Mouse (Mus musculus): Measurements from ENCODE around the gene Bcdin3d. TPM values are rescaled to one million over a fixed set of nuclear protein-coding genes. Genes with fewer than 3 reads are reported as not detected.

The Bcdin3d gene
- 10.8 and 11.7 TPM in 2 replicates for polyA plus RNA-seq (2015; fragmentation: Nextera tagmentation; extraction: Ambion mirVana)

DNA sequence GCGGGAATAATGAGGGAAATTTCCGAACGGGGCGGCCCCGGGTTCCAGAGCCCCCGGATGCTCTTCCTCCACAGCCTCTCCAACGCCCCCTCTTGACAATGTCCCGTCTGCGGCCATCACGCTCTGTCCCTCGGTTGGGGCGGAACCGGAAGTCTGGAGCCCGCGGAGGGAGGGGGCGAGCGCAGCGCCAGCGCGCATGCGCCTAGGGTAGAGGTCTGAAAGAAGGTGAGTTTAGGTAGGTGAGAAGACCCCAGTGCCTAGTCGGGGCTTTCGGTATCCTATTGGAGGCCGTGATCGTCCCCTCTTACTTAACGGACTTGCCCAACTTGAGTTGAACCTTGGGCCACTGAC lies at the start of gene Bcdin3d:
TSS of gene Bcdin3d (minus strand) at position 155 of the 351 bp plus-strand sequence.
- Histone ChIP-seq H3K27ac (peak within 1 kb of the TSS; percentile 95), H3K9me3 (replicated peaks) (no peaks in the 10 kb centered on the region), H3K9ac (peak within 1 kb of the TSS; percentile 89), H3K36me3 (no peaks in the 10 kb centered on the region), H3K4me2 (peak within 1 kb of the TSS; percentile 86), H3K4me1 (replicated peaks) (peaks cover 25% of the 10 kb centered on the region), H3K4me3 (peak within 1 kb of the TSS; percentile 90), H3K27me3 (no peaks in the 10 kb centered on the region)
- WGBS, result under 1% methylated on average over 26 of the region's 26 CpGs
- ATAC-seq (replicated peaks; ENCODE audit: insufficient number of reproducible peaks, insufficient read depth, low FRiP score, low read depth), result peak; percentile 82

DNA sequence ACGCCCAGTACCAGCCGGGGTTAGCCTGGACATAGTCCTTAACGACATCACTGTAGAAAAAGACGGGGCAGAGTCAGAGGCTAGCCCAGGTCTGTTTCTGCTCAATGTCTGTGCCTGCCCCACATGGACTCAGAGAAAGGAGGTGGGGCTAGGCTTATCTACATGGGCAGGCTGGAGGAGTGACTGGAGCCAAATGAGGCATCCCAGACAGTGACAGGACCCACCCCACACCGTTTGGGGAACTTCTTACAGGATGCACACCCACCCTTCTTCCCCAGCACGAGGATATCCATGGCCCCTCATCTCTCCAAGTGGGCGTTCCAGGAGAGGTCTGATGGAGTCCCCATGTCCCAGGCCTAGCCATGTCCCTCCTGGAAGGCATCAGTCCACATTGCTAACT lies 45.8 kb upstream of the Bcdin3d start:
- Histone ChIP-seq H3K9ac (no peak overlapping the region), H3K4me2 (no peak overlapping the region), H3K27me3 (peaks cover 75% of the 10 kb centered on the region), H3K4me3 (no peak overlapping the region), H3K4me1 (replicated peaks) (no peaks in the 10 kb centered on the region), H3K9me3 (replicated peaks) (0 out of 2 replicates have a peak, but pooled peaks cover 4% of the 10 kb centered on the region), H3K36me3 (no peaks in the 10 kb centered on the region), H3K27ac (no peak overlapping the region)
- ATAC-seq (replicated peaks; ENCODE audit: insufficient number of reproducible peaks, insufficient read depth, low FRiP score, low read depth), result no peak
- WGBS, result 57% methylated on average over 7 of the region's 7 CpGs

DNA sequence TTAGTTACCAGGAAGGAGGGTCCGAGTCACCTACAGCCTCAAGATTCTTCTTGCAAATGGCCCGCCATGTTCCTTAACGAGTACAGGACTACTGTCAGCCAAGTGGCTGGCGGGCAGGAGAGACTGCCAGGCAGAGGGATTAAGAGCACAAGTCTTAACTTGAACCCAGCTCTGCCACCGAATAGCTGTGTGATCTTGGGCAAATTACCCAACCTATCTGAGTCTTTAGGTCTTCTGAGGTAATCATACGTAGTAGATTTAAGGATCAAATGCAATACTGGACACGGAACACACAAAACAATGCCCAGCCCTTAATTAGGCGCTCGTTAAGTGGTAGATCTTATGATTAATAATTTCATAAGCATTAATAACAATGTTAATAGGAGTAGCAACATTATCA lies 45.1 kb upstream of the Bcdin3d start:
- no peak overlapping the region for H3K4me2 ChIP-seq
- 0 out of 2 replicates have a peak, but pooled peaks cover 4% of the 10 kb centered on the region for H3K9me3 ChIP-seq (replicated peaks)
- H3K9ac ChIP-seq, result no peak overlapping the region
- H3K27me3 ChIP-seq, result peaks cover 75% of the 10 kb centered on the region
- 87% methylated on average over 9 of the region's 9 CpGs for WGBS
- no peak overlapping the region for H3K27ac ChIP-seq
- no peak overlapping the region for H3K4me3 ChIP-seq
- no peaks in the 10 kb centered on the region for H3K4me1 ChIP-seq (replicated peaks)
- no peaks in the 10 kb centered on the region for H3K36me3 ChIP-seq
- ATAC-seq (replicated peaks; ENCODE audit: insufficient number of reproducible peaks, insufficient read depth, low FRiP score, low read depth), result no peak

DNA sequence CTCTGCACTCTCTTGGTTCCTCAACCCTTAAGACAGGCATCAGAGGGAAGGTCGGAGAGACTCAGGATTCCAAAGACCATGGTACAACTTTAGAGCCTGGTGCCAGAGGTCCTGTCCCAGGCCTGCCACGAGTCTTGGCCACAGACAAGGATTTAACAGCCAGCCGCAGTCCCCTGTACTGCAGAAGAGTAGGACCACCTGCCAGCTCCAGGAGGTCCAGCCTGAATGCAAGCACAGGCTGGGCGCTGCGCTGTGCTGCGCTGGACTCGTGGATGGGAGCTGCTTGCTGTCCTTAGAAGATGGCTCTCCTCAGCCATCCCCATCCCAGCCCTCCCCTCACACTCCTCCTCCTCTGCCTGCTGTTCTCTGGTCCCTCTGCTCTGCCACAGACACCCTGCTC lies 43.2 kb upstream of the Bcdin3d start:
- ATAC-seq (replicated peaks; ENCODE audit: insufficient number of reproducible peaks, insufficient read depth, low FRiP score, low read depth), result no peak
- Histone ChIP-seq H3K27me3 (peaks cover 73% of the 10 kb centered on the region), H3K4me3 (no peak overlapping the region), H3K9me3 (replicated peaks) (0 out of 2 replicates have a peak, but pooled peaks cover 4% of the 10 kb centered on the region), H3K36me3 (no peaks in the 10 kb centered on the region), H3K4me1 (replicated peaks) (no peaks in the 10 kb centered on the region), H3K27ac (no peak overlapping the region), H3K4me2 (no peak overlapping the region), H3K9ac (no peak overlapping the region)
- 64% methylated on average over 7 of the region's 7 CpGs for WGBS

DNA sequence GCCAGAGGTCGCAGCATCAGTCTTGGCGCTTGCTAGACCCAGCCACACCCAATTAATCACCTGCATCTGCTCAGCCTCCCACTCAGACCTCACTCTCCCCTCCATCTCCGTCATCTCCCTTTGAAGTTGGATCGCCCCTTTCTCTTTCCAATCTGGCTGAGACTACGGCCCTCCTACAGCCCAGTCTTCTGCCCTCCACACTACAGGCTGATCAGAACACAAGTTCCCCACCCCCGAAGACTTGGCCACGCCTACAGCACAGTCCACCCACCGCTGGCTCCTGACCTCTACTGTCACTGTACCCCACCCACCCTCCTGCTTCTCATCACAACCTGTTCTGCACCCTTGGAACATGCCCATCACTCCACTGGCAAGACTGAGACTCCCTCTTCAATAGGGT lies 42.2 kb upstream of the Bcdin3d start:
- 48% methylated on average over 8 of the region's 8 CpGs for WGBS
- no peaks in the 10 kb centered on the region for H3K36me3 ChIP-seq
- no peak overlapping the region for H3K9ac ChIP-seq
- 0 out of 2 replicates have a peak, but pooled peaks cover 4% of the 10 kb centered on the region for H3K9me3 ChIP-seq (replicated peaks)
- H3K27ac ChIP-seq, result no peak overlapping the region
- no peak for ATAC-seq (replicated peaks; ENCODE audit: insufficient number of reproducible peaks, insufficient read depth, low FRiP score, low read depth)
- peaks cover 66% of the 10 kb centered on the region for H3K27me3 ChIP-seq
- H3K4me3 ChIP-seq, result no peak overlapping the region
- no peak overlapping the region for H3K4me2 ChIP-seq
- H3K4me1 ChIP-seq (replicated peaks), result no peaks in the 10 kb centered on the region

DNA sequence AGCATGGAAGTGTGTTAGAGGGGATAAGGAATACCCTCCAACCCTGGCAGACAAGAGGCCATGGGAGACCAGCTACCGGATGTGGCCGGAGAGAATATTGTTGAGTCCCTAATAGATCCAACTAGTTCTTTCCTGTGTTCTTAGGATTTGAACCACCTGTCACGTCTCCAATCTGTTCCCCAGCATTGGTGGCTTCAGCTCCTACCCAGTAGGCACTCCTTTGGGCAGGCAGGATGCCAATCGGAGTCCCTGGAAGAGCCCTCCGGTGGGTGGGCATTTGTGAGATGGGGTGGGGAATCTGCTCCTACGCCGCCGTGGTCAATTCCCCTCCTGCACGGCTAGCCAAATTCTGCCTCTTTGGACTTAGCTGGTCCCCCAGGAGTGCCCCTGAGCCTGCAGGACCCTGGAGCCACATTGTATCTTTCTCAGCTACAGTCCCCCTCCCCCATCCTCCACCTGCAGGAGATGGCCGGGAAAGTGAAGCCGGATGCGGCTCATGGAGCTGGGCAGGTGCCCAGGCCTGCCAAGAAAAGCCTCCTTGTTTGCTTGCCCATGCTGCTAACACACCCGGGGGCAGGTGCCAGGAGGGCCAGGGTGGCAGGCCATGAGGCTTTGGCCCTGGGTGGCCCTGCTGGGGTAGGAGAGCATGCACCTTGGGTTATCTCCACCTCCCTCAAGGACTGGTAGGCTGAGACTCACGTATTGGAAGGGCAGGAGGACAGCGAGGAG lies 37.4 kb upstream of the Bcdin3d start:
- WGBS, result 81% methylated on average over 15 of the region's 15 CpGs
- no peak overlapping the region for H3K4me2 ChIP-seq

DNA sequence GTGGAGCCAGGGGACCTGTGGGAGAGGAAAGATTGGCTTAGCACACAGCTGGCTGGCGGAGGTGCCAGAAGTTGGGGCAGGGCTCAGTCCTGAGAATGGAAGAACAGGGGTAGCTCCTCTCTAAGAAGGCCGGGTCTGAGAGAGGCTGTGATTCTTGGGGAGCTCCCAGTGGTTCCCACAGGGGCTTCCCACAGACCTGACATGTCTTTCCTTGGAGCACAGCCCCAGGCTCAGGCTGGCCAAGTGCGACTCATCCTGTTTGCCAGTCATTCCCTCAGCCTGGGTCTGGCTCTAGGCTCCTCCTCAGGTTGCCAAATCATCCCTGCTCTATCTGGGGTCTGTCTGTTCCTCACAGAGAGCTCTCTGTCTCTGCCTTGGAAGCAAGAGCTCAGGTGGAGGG lies 36.1 kb upstream of the Bcdin3d start:
- Histone ChIP-seq H3K9ac (no peak overlapping the region), H3K4me1 (replicated peaks) (peaks cover 7% of the 10 kb centered on the region), H3K4me2 (no peak overlapping the region), H3K4me3 (no peak overlapping the region), H3K27me3 (peaks cover 44% of the 10 kb centered on the region), H3K36me3 (no peaks in the 10 kb centered on the region), H3K9me3 (replicated peaks) (no peaks in the 10 kb centered on the region), H3K27ac (no peak overlapping the region)
- ATAC-seq (replicated peaks; ENCODE audit: insufficient number of reproducible peaks, insufficient read depth, low FRiP score, low read depth), result 0 out of 2 replicates have a peak, but pooled peaks have one; percentile 23
- 61% methylated on average over 3 of the region's 3 CpGs for WGBS

More for the DNA sequence above, 37.4 kb upstream of the Bcdin3d start:
- peaks cover 49% of the 10 kb centered on the region for H3K27me3 ChIP-seq
- H3K9ac ChIP-seq, result no peak overlapping the region
- 0 out of 2 replicates have a peak, but pooled peaks cover under 1% of the 10 kb centered on the region for H3K9me3 ChIP-seq (replicated peaks)
- ATAC-seq (replicated peaks; ENCODE audit: insufficient number of reproducible peaks, insufficient read depth, low FRiP score, low read depth), result no peak
- no peak overlapping the region for H3K4me3 ChIP-seq
- H3K27ac ChIP-seq, result no peak overlapping the region
- no peaks in the 10 kb centered on the region for H3K36me3 ChIP-seq
- no peaks in the 10 kb centered on the region for H3K4me1 ChIP-seq (replicated peaks)

DNA sequence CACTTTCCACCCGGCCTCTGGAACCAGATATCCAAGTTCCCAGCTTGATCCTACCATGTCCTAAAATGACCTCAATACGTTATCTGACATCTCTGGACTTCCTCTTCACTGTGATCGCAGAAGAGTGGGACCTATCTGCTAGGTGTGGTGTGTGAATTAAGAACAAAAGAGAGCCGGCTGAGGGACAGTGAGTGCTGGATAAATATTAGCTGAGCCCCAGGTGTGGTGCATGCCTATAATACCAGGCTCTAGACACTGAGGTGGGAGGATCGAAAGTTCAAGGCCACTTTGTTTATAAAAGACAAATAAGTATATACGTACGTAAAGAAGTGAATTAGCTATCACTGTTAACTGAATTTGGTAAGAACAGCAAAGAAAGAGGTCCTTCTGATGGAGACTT lies 35.3 kb upstream of the Bcdin3d start:
- Histone ChIP-seq H3K36me3 (no peaks in the 10 kb centered on the region), H3K4me1 (replicated peaks) (peaks cover 15% of the 10 kb centered on the region), H3K27ac (no peak overlapping the region), H3K4me2 (no peak overlapping the region), H3K9ac (no peak overlapping the region), H3K9me3 (replicated peaks) (no peaks in the 10 kb centered on the region), H3K4me3 (no peak overlapping the region), H3K27me3 (peaks cover 41% of the 10 kb centered on the region)
- 76% methylated on average over 7 of the region's 7 CpGs for WGBS
- no peak for ATAC-seq (replicated peaks; ENCODE audit: insufficient number of reproducible peaks, insufficient read depth, low FRiP score, low read depth)

DNA sequence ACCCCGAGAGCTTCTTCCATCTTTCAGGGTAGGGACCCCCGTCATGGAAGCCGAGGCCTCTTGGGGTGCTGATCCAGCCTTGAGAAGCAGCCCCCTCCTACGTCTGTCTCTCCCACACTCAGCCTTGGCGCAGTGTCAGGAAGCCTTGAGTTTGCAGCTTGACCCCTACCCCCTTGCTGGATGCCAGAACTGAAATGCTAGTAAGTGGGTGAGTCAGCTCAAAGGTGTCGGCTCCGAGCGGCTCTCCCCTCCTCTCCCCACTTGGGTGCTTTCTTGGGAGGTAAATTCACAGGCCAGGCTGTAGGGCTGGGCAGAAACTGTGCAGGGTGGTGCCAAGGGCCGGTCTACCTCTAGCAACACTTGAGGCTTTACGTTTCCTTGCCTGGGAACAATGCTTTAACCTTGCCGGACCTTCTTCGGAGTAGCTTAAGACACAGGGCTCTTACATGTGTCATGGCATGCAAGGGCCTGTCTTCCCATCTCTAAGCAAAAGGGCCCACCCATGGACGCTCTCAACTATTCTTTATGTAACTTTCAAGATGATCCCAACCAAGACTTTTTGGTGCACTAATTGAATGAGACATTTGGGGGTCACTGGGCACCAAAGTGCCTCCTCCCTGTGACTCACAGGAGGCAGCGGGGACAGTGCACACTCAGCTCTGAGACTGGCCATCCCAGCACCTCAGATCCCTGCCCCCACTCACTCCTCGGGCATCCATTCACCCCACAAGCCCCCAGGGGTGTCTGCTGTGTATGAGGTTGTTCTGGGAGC lies 31.0 kb upstream of the Bcdin3d start:
- Histone ChIP-seq H3K36me3 (no peaks in the 10 kb centered on the region), H3K4me3 (no peak overlapping the region), H3K4me1 (replicated peaks) (peaks cover 31% of the 10 kb centered on the region), H3K27me3 (peaks cover 38% of the 10 kb centered on the region; the same call in 1 of the 2 replicates), H3K27ac (0 out of 2 replicates have a peak overlapping the region, but pooled peaks have one; percentile 24), H3K9me3 (replicated peaks) (no peaks in the 10 kb centered on the region), H3K4me2 (no peak overlapping the region), H3K9ac (no peak overlapping the region)
- WGBS, result 54% methylated on average over 15 of the region's 15 CpGs
- no peak for ATAC-seq (replicated peaks; ENCODE audit: insufficient number of reproducible peaks, insufficient read depth, low FRiP score, low read depth)

DNA sequence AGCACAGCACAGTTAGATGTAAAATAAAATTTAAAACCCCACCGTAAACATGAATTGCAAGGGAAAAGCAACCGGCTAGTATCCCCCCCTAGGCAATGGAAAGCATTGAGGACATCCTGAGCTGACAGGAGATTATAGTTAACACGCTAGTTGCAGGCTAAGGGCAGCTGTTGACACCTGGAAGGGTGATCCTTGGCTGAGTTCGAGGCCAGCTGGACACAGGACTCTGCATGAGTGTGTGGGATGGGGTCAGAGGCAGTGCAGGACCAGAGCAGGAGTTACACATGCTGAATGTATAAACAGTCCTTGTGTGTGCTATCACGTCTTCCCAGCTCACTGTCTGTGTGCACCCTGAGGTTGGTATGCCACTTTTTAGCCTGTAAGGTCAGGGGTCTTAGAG lies 28.7 kb upstream of the Bcdin3d start:
- Histone ChIP-seq H3K4me1 (replicated peaks) (peaks cover 53% of the 10 kb centered on the region), H3K4me3 (no peak overlapping the region), H3K27ac (0 out of 2 replicates have a peak overlapping the region, but pooled peaks have one; percentile 5), H3K36me3 (no peaks in the 10 kb centered on the region), H3K9ac (no peak overlapping the region), H3K4me2 (no peak overlapping the region), H3K27me3 (peaks cover 35% of the 10 kb centered on the region), H3K9me3 (replicated peaks) (no peaks in the 10 kb centered on the region)
- WGBS, result 60% methylated on average over 5 of the region's 5 CpGs
- no peak for ATAC-seq (replicated peaks; ENCODE audit: insufficient number of reproducible peaks, insufficient read depth, low FRiP score, low read depth)

DNA sequence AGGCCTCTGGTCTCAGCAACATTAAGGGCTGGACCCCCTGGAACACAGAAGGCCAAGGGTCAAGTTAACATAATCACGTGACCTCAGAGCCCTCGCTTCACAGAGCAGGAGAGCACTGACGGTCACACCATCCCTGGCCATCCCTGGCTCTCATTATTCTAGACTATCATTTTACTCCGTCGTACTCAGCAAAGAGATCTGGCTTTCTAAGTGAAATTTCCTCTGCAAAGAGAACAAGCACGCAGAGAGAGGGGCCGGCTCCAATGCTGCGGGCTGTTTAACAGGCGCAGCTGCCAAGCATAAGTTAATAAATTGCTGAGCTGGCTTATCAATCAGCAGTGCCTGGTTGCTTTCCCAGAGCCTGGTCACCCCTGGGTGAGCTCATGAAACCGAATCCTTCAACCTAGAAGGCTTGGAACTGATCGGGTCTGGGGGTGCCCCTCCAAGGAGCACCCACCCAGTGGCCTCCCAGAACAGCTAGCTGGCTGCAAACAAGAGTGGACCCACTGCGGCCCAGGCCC lies 27.8 kb upstream of the Bcdin3d start:
- no peaks in the 10 kb centered on the region for H3K36me3 ChIP-seq
- 56% methylated on average over 12 of the region's 12 CpGs for WGBS
- ATAC-seq (replicated peaks; ENCODE audit: insufficient number of reproducible peaks, insufficient read depth, low FRiP score, low read depth), result no peak
- H3K4me2 ChIP-seq, result no peak overlapping the region
- H3K4me3 ChIP-seq, result no peak overlapping the region
- peaks cover 35% of the 10 kb centered on the region for H3K27me3 ChIP-seq
- peak overlapping the region; percentile 42 for H3K27ac ChIP-seq
- no peaks in the 10 kb centered on the region for H3K9me3 ChIP-seq (replicated peaks)
- H3K9ac ChIP-seq, result no peak overlapping the region
- peaks cover 62% of the 10 kb centered on the region for H3K4me1 ChIP-seq (replicated peaks)

Data from heart, embryonic 15.5 days (tissue).